Mouse (Mus musculus) CH12.LX (cell line): ENCODE results near the gene Fgf12.

ENCODE experiments used
- EP300 ChIP-seq: IDR thresholded peaks from 2 replicates; pipeline ENCODE4 v1.6.1; 2011; ENCODE audit warnings: low read length, improper control_type of control experiment
- MAX ChIP-seq: IDR thresholded peaks from 2 replicates; pipeline ENCODE4 v1.6.1; 2011; ENCODE audit warnings: low read length, improper control_type of control experiment
- POLR2A ChIP-seq: IDR thresholded peaks from 2 replicates; pipeline ENCODE4 v1.6.1; 2011; ENCODE audit warnings: low read depth, mild to moderate bottlenecking, improper control_type of control experiment, low read length

DNA sequence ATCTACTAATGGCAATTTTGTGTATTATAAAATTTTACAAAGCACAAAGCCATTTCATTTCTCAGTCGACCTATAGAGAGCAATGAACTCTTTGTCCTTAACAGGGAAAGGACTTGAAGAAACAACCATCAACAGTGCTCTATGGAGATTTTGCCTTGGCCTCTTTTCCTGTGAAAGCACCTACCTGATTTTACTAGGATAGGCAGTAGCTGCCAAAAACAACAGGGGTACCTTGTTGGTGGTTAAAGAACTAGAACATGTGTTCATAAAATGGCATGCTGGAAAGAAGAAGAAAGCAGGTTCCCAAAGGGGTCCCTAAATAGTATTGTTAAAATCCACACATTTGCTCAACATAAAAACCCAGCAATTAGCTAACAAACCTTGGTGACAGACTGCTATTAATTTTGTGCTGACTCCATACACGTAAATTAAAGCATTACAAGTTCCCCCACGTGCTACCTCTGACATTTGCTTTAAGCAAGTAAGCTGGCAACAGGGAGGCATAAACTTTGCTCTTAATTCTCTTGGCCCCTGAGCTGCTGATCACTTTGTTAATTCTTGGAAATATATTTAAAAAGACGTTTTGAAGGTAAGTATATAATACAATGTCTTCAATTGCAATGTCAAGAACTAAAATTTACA lies 463.1 kb downstream of the Fgf12 start:
- TF ChIP-seq EP300 (no peak), MAX (no peak), POLR2A (no peak)
